Mouse (Mus musculus): Measurements from ENCODE around the gene Slc39a13. TPM values are rescaled to one million over a fixed set of nuclear protein-coding genes. Genes with fewer than 3 reads are reported as not detected.

Gene Slc39a13
- polyA plus RNA-seq, 1 experiment = 47.0 TPM

- peak overlapping the region; percentile 78 for H3K4me3 ChIP-seq (ENCODE audit: insufficient read depth, low read length)
Observed at GRCm38 (mm10) chr2:91068872-91069165, 1.4 kb downstream of the Slc39a13 start.

DNA sequence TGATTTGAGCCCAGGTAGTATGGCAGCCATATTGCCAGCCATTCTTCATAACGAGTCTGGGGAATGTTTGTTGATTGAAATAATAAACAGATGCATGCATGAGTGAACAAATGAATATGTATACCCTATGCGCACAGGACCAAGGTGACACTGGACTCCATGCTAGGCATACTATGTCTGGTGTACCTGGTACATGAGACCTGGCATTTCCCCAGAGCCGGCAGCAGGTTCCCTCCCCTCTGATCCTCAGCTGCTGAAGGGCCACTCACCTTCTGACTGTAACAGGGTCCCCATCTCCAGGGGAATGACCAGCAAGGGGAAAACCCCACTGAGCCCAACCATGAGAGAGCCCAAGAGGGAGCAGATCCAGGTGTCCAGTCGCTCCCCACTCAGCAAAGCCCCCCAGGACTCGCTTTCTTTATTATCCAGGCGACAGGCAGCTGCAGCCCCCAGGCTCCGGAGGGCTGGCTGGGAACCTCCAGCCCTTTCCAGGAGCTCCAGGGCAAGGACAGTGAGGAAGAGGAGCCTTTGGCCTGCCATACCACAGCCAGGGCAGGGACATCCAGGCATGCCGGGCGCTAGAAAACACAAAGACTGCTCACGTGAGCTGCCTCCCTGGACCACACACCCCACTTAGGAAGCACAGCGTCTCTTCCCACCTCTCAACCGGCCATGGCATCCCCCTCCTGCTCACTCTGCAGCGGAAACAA lies 1.9 kb downstream of the Slc39a13 start:
- H3K4me1 ChIP-seq (ENCODE audit: control insufficient read depth, insufficient read depth, low read length) = peaks cover 27% of the 10 kb centered on the region
- no peak overlapping the region for H3K27ac ChIP-seq (ENCODE audit: insufficient read depth, low read depth, low read length)
- TF ChIP-seq POLR2A (IDR thresholded peaks at IDR 0.05; ENCODE audit: borderline replicate concordance, low read depth, low read length) (no peak), CTCF (IDR thresholded peaks at IDR 0.05; ENCODE audit: low read depth, low read length) (no peak)
- H3K4me3 ChIP-seq (ENCODE audit: insufficient read depth, low read length) = no peak overlapping the region

More at GRCm38 (mm10) chr2:91068872-91069165, 1.4 kb downstream of the Slc39a13 start:
- no peak overlapping the region for H3K27ac ChIP-seq (ENCODE audit: insufficient read depth, low read depth, low read length)
- TF ChIP-seq CTCF (IDR thresholded peaks at IDR 0.05; ENCODE audit: low read depth, low read length) = no peak
- H3K4me1 ChIP-seq (ENCODE audit: control insufficient read depth, insufficient read depth, low read length) = peaks cover 27% of the 10 kb centered on the region

- Histone ChIP-seq H3K4me3 (ENCODE audit: insufficient read depth, low read length) (no peak overlapping the region), H3K27ac (ENCODE audit: insufficient read depth, low read depth, low read length) (no peak overlapping the region), H3K4me1 (ENCODE audit: control insufficient read depth, insufficient read depth, low read length) (peaks cover 12% of the 10 kb centered on the region)
- no peak for TF ChIP-seq CTCF (IDR thresholded peaks at IDR 0.05; ENCODE audit: low read depth, low read length)
Observed at GRCm38 (mm10) chr2:91066455-91066854, 3.8 kb downstream of the Slc39a13 start.

DNA sequence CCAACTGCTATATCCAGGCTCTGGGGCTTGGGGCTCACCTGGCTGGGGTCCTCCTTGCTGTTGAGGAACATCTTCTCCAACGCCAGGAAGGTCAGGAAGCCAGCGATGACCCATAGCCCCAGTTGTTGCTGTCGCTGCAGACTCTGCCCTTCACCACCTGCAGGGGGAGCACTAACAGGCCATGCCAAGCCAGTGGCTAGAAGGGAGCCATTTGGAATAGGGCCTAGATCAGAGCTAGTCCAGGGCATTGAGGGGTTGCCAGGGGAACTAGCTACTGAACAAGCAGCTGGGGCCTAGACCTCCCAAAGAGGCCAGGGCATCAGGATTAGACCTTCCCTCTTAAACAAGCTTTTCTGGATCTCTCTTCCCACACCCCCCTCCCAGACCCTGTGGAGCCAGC lies 4.7 kb downstream of the Slc39a13 start:
- peak; percentile 72 for TF ChIP-seq CTCF (IDR thresholded peaks at IDR 0.05; ENCODE audit: low read depth, low read length)
- TF ChIP-seq POLR2A (IDR thresholded peaks at IDR 0.05; ENCODE audit: borderline replicate concordance, low read depth, low read length) = no peak
- Histone ChIP-seq H3K27ac (ENCODE audit: insufficient read depth, low read depth, low read length) (no peak overlapping the region), H3K4me1 (ENCODE audit: control insufficient read depth, insufficient read depth, low read length) (peaks cover 4% of the 10 kb centered on the region; the same call in 1 of the 2 replicates), H3K4me3 (ENCODE audit: insufficient read depth, low read length) (no peak overlapping the region)

DNA sequence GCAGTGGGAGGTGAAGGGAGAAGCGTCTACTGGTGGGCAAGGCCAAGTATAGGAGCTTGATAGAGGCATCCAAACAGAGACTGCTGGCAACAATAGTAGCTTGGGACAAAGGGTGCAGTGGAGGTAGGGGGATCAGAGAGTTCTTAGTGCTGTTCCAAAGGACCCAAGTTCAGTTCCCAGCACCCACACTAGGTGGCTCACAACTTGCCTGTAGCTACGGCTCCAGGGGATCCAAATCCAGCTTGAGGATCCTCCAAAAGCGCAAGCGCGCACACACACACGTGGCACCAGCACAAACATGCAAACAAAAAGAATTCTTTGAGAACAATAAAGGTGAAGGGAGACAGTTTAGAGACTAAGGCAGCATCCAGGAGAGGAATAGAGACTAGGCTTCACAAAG lies 6.0 kb downstream of the Slc39a13 start:
- Histone ChIP-seq H3K27ac (ENCODE audit: insufficient read depth, low read depth, low read length) (no peak overlapping the region), H3K4me1 (ENCODE audit: control insufficient read depth, insufficient read depth, low read length) (peaks cover 4% of the 10 kb centered on the region; the same call in 1 of the 2 replicates), H3K4me3 (ENCODE audit: insufficient read depth, low read length) (no peak overlapping the region)
- TF ChIP-seq CTCF (IDR thresholded peaks at IDR 0.05; ENCODE audit: low read depth, low read length) (no peak), POLR2A (IDR thresholded peaks at IDR 0.05; ENCODE audit: borderline replicate concordance, low read depth, low read length) (no peak)

GRCm38 (mm10) chr2:91062779-91063606 lies 7.2 kb downstream of the Slc39a13 start:
- no peak for TF ChIP-seq POLR2A (IDR thresholded peaks at IDR 0.05; ENCODE audit: borderline replicate concordance, low read depth, low read length)
- no peak for TF ChIP-seq CTCF (IDR thresholded peaks at IDR 0.05; ENCODE audit: low read depth, low read length)
- Histone ChIP-seq H3K4me1 (ENCODE audit: control insufficient read depth, insufficient read depth, low read length) (no peaks in the 10 kb centered on the region), H3K27ac (ENCODE audit: insufficient read depth, low read depth, low read length) (no peak overlapping the region), H3K4me3 (ENCODE audit: insufficient read depth, low read length) (no peak overlapping the region)

DNA sequence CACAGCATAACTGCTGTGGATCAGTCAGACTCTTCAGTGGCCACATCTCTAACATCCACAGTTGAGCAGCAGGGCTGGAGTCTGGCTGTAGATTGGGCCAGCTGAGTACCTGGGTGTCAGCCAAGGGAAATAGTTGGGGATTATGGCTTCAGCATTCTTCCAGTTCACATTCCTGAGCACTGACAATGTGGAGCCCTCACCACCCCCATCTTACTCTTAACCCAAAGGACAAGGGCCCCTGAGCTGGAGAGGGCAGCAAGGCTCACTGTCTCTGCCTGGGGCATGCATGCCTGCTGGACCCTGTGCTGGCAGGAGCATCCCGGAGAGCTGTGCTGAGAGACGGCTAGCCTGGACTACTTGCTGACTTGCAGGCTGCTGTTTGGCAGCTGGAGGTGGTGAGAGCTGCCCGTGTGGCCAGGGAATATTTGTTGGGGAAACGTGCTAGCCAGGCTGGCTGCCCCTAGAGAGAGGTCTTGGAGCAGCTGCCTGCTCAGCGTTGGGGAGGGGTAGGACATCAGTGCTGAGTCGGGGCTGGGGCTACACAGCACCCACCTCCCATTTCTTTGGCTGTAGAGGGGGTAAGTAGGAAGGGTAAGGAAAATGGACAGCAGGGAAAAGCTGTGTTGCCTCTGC lies 8.3 kb downstream of the Slc39a13 start:
- H3K4me1 ChIP-seq (ENCODE audit: control insufficient read depth, insufficient read depth, low read length) = no peaks in the 10 kb centered on the region
- no peak overlapping the region for H3K27ac ChIP-seq (ENCODE audit: insufficient read depth, low read depth, low read length)

GRCm38 (mm10) chr2:91060544-91061355 lies 9.5 kb downstream of the Slc39a13 start:
- TF ChIP-seq CTCF (IDR thresholded peaks at IDR 0.05; ENCODE audit: low read depth, low read length) = peak; percentile 58
- no peak for TF ChIP-seq POLR2A (IDR thresholded peaks at IDR 0.05; ENCODE audit: borderline replicate concordance, low read depth, low read length)
- Histone ChIP-seq H3K4me1 (ENCODE audit: control insufficient read depth, insufficient read depth, low read length) (no peaks in the 10 kb centered on the region), H3K4me3 (ENCODE audit: insufficient read depth, low read length) (no peak overlapping the region), H3K27ac (ENCODE audit: insufficient read depth, low read depth, low read length) (no peak overlapping the region)

More for the DNA sequence above, 8.3 kb downstream of the Slc39a13 start:
- TF ChIP-seq POLR2A (IDR thresholded peaks at IDR 0.05; ENCODE audit: borderline replicate concordance, low read depth, low read length) = no peak
- TF ChIP-seq CTCF (IDR thresholded peaks at IDR 0.05; ENCODE audit: low read depth, low read length) = no peak
- H3K4me3 ChIP-seq (ENCODE audit: insufficient read depth, low read length) = no peak overlapping the region

DNA sequence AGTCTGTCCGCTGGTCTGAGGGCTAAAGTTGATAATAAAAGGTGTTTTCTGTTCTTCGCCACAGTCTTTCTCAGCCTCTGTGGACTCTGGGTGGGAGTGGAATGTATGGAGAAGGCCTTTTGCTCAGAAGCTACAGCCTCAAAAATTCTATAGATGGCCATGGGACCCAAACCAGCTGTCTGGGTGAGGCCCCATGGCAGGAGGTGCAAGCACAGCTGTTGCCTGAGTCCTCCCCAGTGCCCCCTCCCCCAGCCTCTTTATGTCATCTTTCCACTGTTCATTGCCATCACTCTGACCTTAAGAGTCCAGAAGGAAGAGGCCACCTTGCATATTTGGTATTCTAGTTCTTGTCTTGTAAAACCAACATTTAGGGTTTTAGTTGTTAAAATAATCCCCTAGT lies 10.8 kb downstream of the Slc39a13 start:
- no peak overlapping the region for H3K27ac ChIP-seq (ENCODE audit: insufficient read depth, low read depth, low read length)
- H3K4me1 ChIP-seq (ENCODE audit: control insufficient read depth, insufficient read depth, low read length) = peaks cover 8% of the 10 kb centered on the region
- TF ChIP-seq POLR2A (IDR thresholded peaks at IDR 0.05; ENCODE audit: borderline replicate concordance, low read depth, low read length) = no peak
- TF ChIP-seq CTCF (IDR thresholded peaks at IDR 0.05; ENCODE audit: low read depth, low read length) = no peak
- no peak overlapping the region for H3K4me3 ChIP-seq (ENCODE audit: insufficient read depth, low read length)

Data from bone marrow macrophage, adult 2 months (primary cell).